Mouse (Mus musculus) MEL (cell line): ENCODE results near the gene Arhgap28. TPM values are rescaled to one million over a fixed set of nuclear protein-coding genes. Genes with fewer than 3 reads are reported as not detected.

Source experiments
- DNase-seq: peaks from one replicate; pipeline ENCODE4 v3.0.0; 2011; ENCODE audit warnings: low read depth, low spot score
- H3K27ac ChIP-seq: 2 replicates; pipeline ENCODE4 v1.5.1; 2012; ENCODE audit warnings: low read depth, mild to moderate bottlenecking, control low read depth, low read length, moderate library complexity; ENCODE audit not compliant: control insufficient read depth
- H3K27me3 ChIP-seq, 2 experiments: fragments of 150-350 bp in 1 of 2; sonication (generic) in 1 of 2; 2 replicates each; pipeline ENCODE4 v1.6.1; 2012; ENCODE audit warnings: low read length in 2 of 2, mild to moderate bottlenecking in 2 of 2, improper control_type of control experiment in 1 of 2, moderate library complexity in 1 of 2; ENCODE audit not compliant: insufficient read depth in 2 of 2, control insufficient read depth in 1 of 2
- H3K36me3 ChIP-seq, 2 experiments: 2 replicates each; pipeline ENCODE4 v1.6.1; 2012 to 2014; ENCODE audit warnings: low read length in 2 of 2, improper control_type of control experiment in 1 of 2, inconsistent platforms in 1 of 2, mild to moderate bottlenecking in 1 of 2; ENCODE audit not compliant: insufficient read depth in 2 of 2, control insufficient read depth in 1 of 2
- H3K4me1 ChIP-seq, 2 experiments: fragments of 150-350 bp in 1 of 2; sonication (generic) in 1 of 2; 2 replicates each; pipeline ENCODE4 v1.6.1; 2012; ENCODE audit warnings: low read length in 2 of 2, improper control_type of control experiment in 1 of 2, mild to moderate bottlenecking in 1 of 2; ENCODE audit not compliant: insufficient read depth in 2 of 2, control insufficient read depth in 1 of 2
- H3K4me3 ChIP-seq, 2 experiments: fragments of 150-350 bp in 1 of 2; sonication (generic) in 1 of 2; 2 replicates each; pipeline ENCODE4 v1.5.1; 2012; ENCODE audit warnings: low read depth in 2 of 2, low read length in 2 of 2, mild to moderate bottlenecking in 2 of 2, moderate library complexity in 2 of 2, control low read depth in 1 of 2, improper control_type of control experiment in 1 of 2; ENCODE audit not compliant: control insufficient read depth in 1 of 2, insufficient read depth in 1 of 2
- H3K79me2 ChIP-seq: 2 replicates; pipeline ENCODE4 v1.6.1; 2012; ENCODE audit warnings: mild to moderate bottlenecking, low read length, moderate library complexity; ENCODE audit not compliant: control insufficient read depth, poor library complexity, insufficient read depth
- H3K9ac ChIP-seq: 2 replicates; pipeline ENCODE4 v1.6.1; 2012; ENCODE audit warnings: low read depth, mild to moderate bottlenecking, control low read depth, low read length, moderate library complexity; ENCODE audit not compliant: control insufficient read depth, poor library complexity, severe bottlenecking
- H3K9me3 ChIP-seq: fragments of 150-350 bp; sonication (generic); replicated peaks from 2 replicates; pipeline ENCODE4 v1.6.1; 2012; ENCODE audit warnings: mild to moderate bottlenecking, low read length, improper control_type of control experiment, moderate library complexity; ENCODE audit not compliant: insufficient read depth
- BHLHE40 ChIP-seq: IDR thresholded peaks from 2 replicates; pipeline ENCODE4 v1.6.1; 2012; ENCODE audit warnings: low read depth, mild to moderate bottlenecking, inconsistent platforms, low read length, improper control_type of control experiment, borderline replicate concordance
- CHD1 ChIP-seq: IDR thresholded peaks from 2 replicates; pipeline ENCODE4 v1.6.1; 2012; ENCODE audit warnings: low read depth, mild to moderate bottlenecking, inconsistent platforms, low read length, improper control_type of control experiment
- CHD2 ChIP-seq: IDR thresholded peaks from 2 replicates; pipeline ENCODE4 v1.6.1; 2011; ENCODE audit warnings: low read length, improper control_type of control experiment
- CTCF ChIP-seq, 3 experiments: IDR thresholded peaks in 2 of 3; conservative IDR thresholded peaks in 1 of 3; 2 replicates each; pipeline ENCODE4 v1.5.1; 2011 to 2012; ENCODE audit warnings: low read length in 3 of 3, low read depth in 2 of 3, mild to moderate bottlenecking in 2 of 3, improper control_type of control experiment in 1 of 3, inconsistent platforms in 1 of 3, mixed read lengths in 1 of 3, moderate library complexity in 1 of 3; ENCODE audit not compliant: control insufficient read depth in 1 of 3, insufficient read depth in 1 of 3, poor library complexity in 1 of 3, severe bottlenecking in 1 of 3
- E2F4 ChIP-seq: IDR thresholded peaks from 2 replicates; pipeline ENCODE4 v1.6.1; 2011; ENCODE audit warnings: low read depth, low read length, improper control_type of control experiment, borderline replicate concordance
- ELF1 ChIP-seq: IDR thresholded peaks from 2 replicates; pipeline ENCODE4 v1.6.1; 2014; ENCODE audit warnings: low read depth, mild to moderate bottlenecking, inconsistent platforms, low read length, improper control_type of control experiment, moderate library complexity
- GATA1 ChIP-seq: IDR thresholded peaks from 2 replicates; pipeline ENCODE4 v1.6.1; 2011; ENCODE audit warnings: low read depth, low read length, improper control_type of control experiment
- HCFC1 ChIP-seq: IDR thresholded peaks from 2 replicates; pipeline ENCODE4 v1.6.1; 2012; ENCODE audit warnings: low read depth, mild to moderate bottlenecking, inconsistent platforms, low read length, improper control_type of control experiment, moderate library complexity
- KAT2A ChIP-seq: conservative IDR thresholded peaks from 2 replicates; pipeline ENCODE4 v1.6.1; 2012; ENCODE audit warnings: low read depth, low read length, improper control_type of control experiment, inconsistent platforms
- MAFK ChIP-seq: IDR thresholded peaks from 2 replicates; pipeline ENCODE4 v1.6.1; 2011; ENCODE audit warnings: low read depth, mild to moderate bottlenecking, low read length, improper control_type of control experiment, borderline replicate concordance
- MAX ChIP-seq: IDR thresholded peaks from 2 replicates; pipeline ENCODE4 v1.6.1; 2011; ENCODE audit warnings: low read length, improper control_type of control experiment
- MAZ ChIP-seq: IDR thresholded peaks from 2 replicates; pipeline ENCODE4 v1.6.1; 2012; ENCODE audit warnings: low read depth, mild to moderate bottlenecking, inconsistent platforms, low read length, improper control_type of control experiment
- MEF2A ChIP-seq: IDR thresholded peaks from 2 replicates; pipeline ENCODE4 v1.6.1; 2014; ENCODE audit warnings: low read depth, mild to moderate bottlenecking, inconsistent platforms, low read length, improper control_type of control experiment; ENCODE audit not compliant: poor library complexity, insufficient replicate concordance, severe bottlenecking; ENCODE audit errors: extremely low read depth
- MXI1 ChIP-seq: IDR thresholded peaks from 2 replicates; pipeline ENCODE4 v1.6.1; 2011; ENCODE audit warnings: mild to moderate bottlenecking, low read depth, low read length, improper control_type of control experiment
- MYB ChIP-seq: IDR thresholded peaks from 2 replicates; pipeline ENCODE4 v1.6.1; 2011; ENCODE audit warnings: mild to moderate bottlenecking, low read depth, low read length, improper control_type of control experiment
- MYC ChIP-seq: IDR thresholded peaks from 2 replicates; pipeline ENCODE4 v1.6.1; 2011; ENCODE audit warnings: low read depth, mild to moderate bottlenecking, low read length, improper control_type of control experiment, moderate library complexity
- NELFE ChIP-seq: IDR thresholded peaks from 2 replicates; pipeline ENCODE4 v1.6.1; 2011; ENCODE audit warnings: low read depth, low read length, improper control_type of control experiment
- POLR2A ChIP-seq, 2 experiments: IDR thresholded peaks; 2 replicates each; pipeline ENCODE4 v1.6.1; 2011 to 2012; ENCODE audit warnings: low read length in 2 of 2, mild to moderate bottlenecking in 2 of 2, control low read depth in 1 of 2, improper control_type of control experiment in 1 of 2, low read depth in 1 of 2, moderate library complexity in 1 of 2; ENCODE audit not compliant: control insufficient read depth in 1 of 2, insufficient read depth in 1 of 2, poor library complexity in 1 of 2
- POLR2AphosphoS5 ChIP-seq: IDR thresholded peaks from 2 replicates; pipeline ENCODE4 v1.6.1; 2012; ENCODE audit warnings: low read depth, borderline replicate concordance, mild to moderate bottlenecking, inconsistent platforms, low read length, moderate library complexity, mixed read lengths
- RAD21 ChIP-seq: IDR thresholded peaks from 2 replicates; pipeline ENCODE4 v1.6.1; 2011; ENCODE audit warnings: mild to moderate bottlenecking, low read depth, low read length, improper control_type of control experiment
- RCOR1 ChIP-seq: IDR thresholded peaks from 2 replicates; pipeline ENCODE4 v1.6.1; 2012; ENCODE audit warnings: low read depth, mild to moderate bottlenecking, inconsistent platforms, low read length, improper control_type of control experiment
- SIN3A ChIP-seq: IDR thresholded peaks from 2 replicates; pipeline ENCODE4 v1.6.1; 2012; ENCODE audit warnings: low read length, improper control_type of control experiment, inconsistent platforms
- TAL1 ChIP-seq: IDR thresholded peaks from 2 replicates; pipeline ENCODE4 v1.6.1; 2012; ENCODE audit warnings: mild to moderate bottlenecking, inconsistent platforms, low read length, moderate library complexity, mixed read lengths
- TBP ChIP-seq: IDR thresholded peaks from 2 replicates; pipeline ENCODE4 v1.8.0; 2011; ENCODE audit warnings: low read depth, low read length, improper control_type of control experiment
- TCF12 ChIP-seq: IDR thresholded peaks from 2 replicates; pipeline ENCODE4 v1.6.1; 2014; ENCODE audit warnings: low read depth, mild to moderate bottlenecking, inconsistent platforms, low read length, improper control_type of control experiment, moderate library complexity
- UBTF ChIP-seq: IDR thresholded peaks from 2 replicates; pipeline ENCODE4 v1.6.1; 2012; ENCODE audit warnings: low read depth, mild to moderate bottlenecking, inconsistent platforms, low read length, improper control_type of control experiment, moderate library complexity, borderline replicate concordance; ENCODE audit not compliant: insufficient read depth
- USF1 ChIP-seq: IDR thresholded peaks from 2 replicates; pipeline ENCODE4 v1.6.1; 2014; ENCODE audit warnings: low read depth, mild to moderate bottlenecking, inconsistent platforms, low read length, improper control_type of control experiment, moderate library complexity
- ZC3H11A ChIP-seq: IDR thresholded peaks from 2 replicates; pipeline ENCODE4 v1.6.1; 2012; ENCODE audit warnings: low read depth, mild to moderate bottlenecking, inconsistent platforms, low read length, improper control_type of control experiment
- ZMIZ1 ChIP-seq: IDR thresholded peaks from 2 replicates; pipeline ENCODE4 v1.6.1; 2012; ENCODE audit warnings: low read depth, mild to moderate bottlenecking, inconsistent platforms, low read length, improper control_type of control experiment, moderate library complexity
- polyA plus RNA-seq, 2 experiments: library from polyadenylated mRNA; stranded (reverse) in 1 of 2; unstranded in 1 of 2; fragments of >175 nt in 1 of 2; fragments of >200 nt in 1 of 2; gene quantifications; 2 replicates each; pipeline versions ENCODE4 v1.2.1 to v1.2.4; 2012; ENCODE audit warnings: low replicate concordance in 2 of 2, low read depth in 1 of 2; ENCODE audit not compliant: insufficient read length in 2 of 2, insufficient read depth in 1 of 2, missing spikeins in 1 of 2
- total RNA-seq: library from RNA; depleted of rRNA; stranded (reverse); fragments of 300-350 nt; gene quantifications from 2 replicates; pipeline ENCODE4 v1.2.3, GENCODE M21; 2012

Gene Arhgap28
- total and polyA plus RNA-seq, 3 experiments = not detected

DNA sequence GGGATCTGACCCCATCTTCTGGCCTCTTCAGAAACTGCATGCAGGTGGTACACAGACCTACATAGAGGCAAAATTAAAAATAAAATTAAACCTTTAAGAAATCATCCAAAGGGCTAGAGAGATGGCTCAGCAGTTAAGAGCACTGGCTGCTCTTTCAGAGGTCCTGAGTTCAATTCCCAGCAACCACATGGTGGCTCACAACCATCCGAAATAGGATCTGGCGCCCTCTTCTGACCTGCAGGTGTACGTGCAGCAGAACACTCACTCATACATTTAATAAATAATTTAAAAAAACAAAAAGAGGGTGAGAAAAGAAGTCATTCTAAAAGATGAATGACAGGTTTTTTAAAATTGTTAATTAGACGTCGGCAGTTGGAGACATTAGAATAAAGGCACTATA is 6.1 kb upstream of the Arhgap28 start:
- H3K9ac ChIP-seq = no peak overlapping the region
- no peak for TF ChIP-seq MYC
- TF ChIP-seq BHLHE40 = no peak
- TF ChIP-seq MXI1 = no peak
- no peak for TF ChIP-seq RCOR1
- no peak for TF ChIP-seq UBTF
- no peak for TF ChIP-seq ZMIZ1
- no peak for TF ChIP-seq MYB
- TF ChIP-seq RAD21 = no peak
- TF ChIP-seq MAX = no peak
- TF ChIP-seq CHD1 = no peak
- no peak for TF ChIP-seq TCF12
- no peak for TF ChIP-seq MAZ
- no peak for TF ChIP-seq POLR2A (IDR thresholded peaks at IDR 0.05; ENCODE audit: control insufficient read depth in 1 of 2, insufficient read depth in 1 of 2, low read depth in 1 of 2, low read length in 2 of 2, poor library complexity in 1 of 2)
- no peak for TF ChIP-seq MEF2A
- TF ChIP-seq ELF1 = no peak
- TF ChIP-seq HCFC1 = no peak
- no peak for TF ChIP-seq USF1
- no peak for TF ChIP-seq SIN3A
- TF ChIP-seq POLR2AphosphoS5 = no peak
- no peak for TF ChIP-seq MAFK

GRCm38 (mm10) chr17:68004581-68005330 is 836 bp upstream of the Arhgap28 start:
- no peaks in the 10 kb centered on the region for H3K4me1 ChIP-seq
- no peaks in the 10 kb centered on the region for H3K9me3 ChIP-seq
- H3K27ac ChIP-seq = no peak overlapping the region
- H3K27me3 ChIP-seq = no peaks in the 10 kb centered on the region
- no peak overlapping the region for H3K4me3 ChIP-seq
- H3K79me2 ChIP-seq = no peaks in the 10 kb centered on the region
- TF ChIP-seq E2F4 (no peak), MAX (no peak), ZMIZ1 (no peak), MYC (no peak), ZC3H11A (no peak), TCF12 (no peak), CHD1 (no peak), UBTF (no peak), TAL1 (no peak), CTCF (IDR thresholded peaks at IDR 0.05 in 2 of 3, conservative IDR thresholded peaks at IDR 0.05 in 1 of 3; ENCODE audit: control insufficient read depth in 1 of 3, insufficient read depth in 1 of 3, low read depth in 2 of 3, low read length in 3 of 3, poor library complexity in 1 of 3, severe bottlenecking in 1 of 3) (no peak), KAT2A (no peak), MAFK (no peak), MEF2A (no peak), GATA1 (no peak), CHD2 (no peak), NELFE (no peak), TBP (no peak), RCOR1 (no peak)
- no peaks in the 10 kb centered on the region for H3K36me3 ChIP-seq
- DNase-seq = no peak
- no peak overlapping the region for H3K9ac ChIP-seq

More for the DNA sequence above, 6.1 kb upstream of the Arhgap28 start:
- DNase-seq = no peak
- no peaks in the 10 kb centered on the region for H3K9me3 ChIP-seq
- no peaks in the 10 kb centered on the region for H3K36me3 ChIP-seq
- H3K27ac ChIP-seq = no peak overlapping the region
- H3K27me3 ChIP-seq = no peaks in the 10 kb centered on the region
- H3K4me3 ChIP-seq = no peak overlapping the region
- H3K79me2 ChIP-seq = no peaks in the 10 kb centered on the region
- no peaks in the 10 kb centered on the region for H3K4me1 ChIP-seq
